Mouse (Mus musculus) spleen, adult 2 months (tissue): ENCODE measurements around the gene Rrp8. TPM values are rescaled to one million over a fixed set of nuclear protein-coding genes. Genes with fewer than 3 reads are reported as not detected.
"Not testable (repeated sequence)": the region's sequence is repeated elsewhere in the genome, so short reads cannot be mapped to it uniquely, and the experiment has no call there.

Source experiments
- DNase-seq, 2 experiments: peaks; one replicate each; pipeline versions ENCODE4 v3.0.0 to v3.0.0-alpha.2; 2012 to 2021; ENCODE audit warnings: low spot score in 2 of 2, low read depth in 1 of 2
- H3K27ac ChIP-seq: fragments of 200-500 bp; 2 replicates; pipeline ENCODE4 v1.5.1; 2012; ENCODE audit warnings: low read length, inconsistent platforms; ENCODE audit not compliant: insufficient read depth
- H3K27me3 ChIP-seq: fragments of 200-500 bp; 2 replicates; pipeline ENCODE4 v1.6.1; 2012; ENCODE audit warnings: mild to moderate bottlenecking, moderate library complexity, low read length, inconsistent platforms; ENCODE audit not compliant: control insufficient read depth, insufficient read depth
- H3K36me3 ChIP-seq: fragments of 200-500 bp; 2 replicates; pipeline ENCODE4 v1.6.1; 2012; ENCODE audit warnings: mild to moderate bottlenecking, low read length, inconsistent platforms; ENCODE audit not compliant: control insufficient read depth, insufficient read depth
- H3K4me1 ChIP-seq: fragments of 200-500 bp; 2 replicates; pipeline ENCODE4 v1.6.1; 2011; ENCODE audit warnings: inconsistent platforms; ENCODE audit not compliant: control insufficient read depth, insufficient read depth, insufficient read length
- H3K4me3 ChIP-seq: fragments of 200-500 bp; 2 replicates; pipeline ENCODE4 v1.5.1; 2011; ENCODE audit warnings: mild to moderate bottlenecking, inconsistent platforms; ENCODE audit not compliant: insufficient read depth, insufficient read length; ENCODE audit errors: extremely low read depth
- CTCF ChIP-seq: fragments of 200-500 bp; IDR thresholded peaks from 2 replicates; pipeline ENCODE4 v1.5.1; 2011; ENCODE audit warnings: mild to moderate bottlenecking, inconsistent platforms; ENCODE audit not compliant: insufficient read depth, insufficient read length, insufficient replicate concordance; ENCODE audit errors: extremely low read depth
- POLR2A ChIP-seq: fragments of 200-500 bp; IDR thresholded peaks from 2 replicates; pipeline ENCODE4 v1.6.1; 2011; ENCODE audit warnings: low read depth, low read length, inconsistent platforms
- WGBS: fragments of 180-500 bp; shearing (Covaris S2); methylation state at CpG from one replicate; pipeline ENCODE4 v1.1.7; 2018; 5-methylcytosine and 5-hydroxymethylcytosine counted together
- polyA plus RNA-seq: library from polyadenylated mRNA; depleted of rRNA; stranded (reverse); fragments of >200 nt; gene quantifications from 2 replicates; pipeline ENCODE4 v1.2.3, GENCODE M21; 2012

Gene Rrp8
- polyA plus RNA-seq, 1 experiment = 6.1 TPM

DNA sequence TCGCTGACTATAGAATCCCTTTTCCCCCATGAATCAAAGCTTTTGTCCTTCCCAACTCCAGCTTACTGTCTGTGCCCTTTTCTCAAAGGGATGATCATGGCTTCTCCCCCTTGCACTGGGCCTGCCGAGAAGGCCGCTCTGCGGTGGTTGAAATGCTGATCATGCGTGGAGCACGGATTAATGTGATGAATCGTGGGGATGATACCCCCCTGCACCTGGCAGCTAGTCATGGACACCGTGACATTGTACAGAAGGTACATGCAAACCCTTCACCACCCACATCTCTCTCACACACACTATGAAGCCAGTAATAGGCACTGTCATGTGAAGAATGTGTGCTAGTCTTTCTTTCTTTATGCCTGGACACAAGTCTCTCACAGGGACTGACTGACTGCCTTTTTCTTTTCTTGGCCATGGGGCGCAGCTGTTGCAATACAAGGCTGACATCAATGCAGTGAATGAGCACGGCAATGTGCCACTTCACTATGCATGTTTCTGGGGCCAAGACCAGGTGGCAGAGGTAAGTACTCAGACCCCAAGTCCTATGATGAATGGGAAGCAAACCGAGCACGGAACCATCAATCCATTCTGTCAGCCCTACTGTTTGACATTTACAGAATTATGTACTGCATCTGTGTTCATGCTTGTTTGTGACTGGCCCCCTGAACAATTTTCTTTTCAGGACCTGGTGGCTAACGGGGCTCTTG is 3.1 kb upstream of the Rrp8 start:
- H3K4me1 ChIP-seq = peaks cover 2% of the 10 kb centered on the region
- no peak for TF ChIP-seq CTCF
- no peak for TF ChIP-seq POLR2A
- H3K27me3 ChIP-seq = no peaks in the 10 kb centered on the region
- H3K4me3 ChIP-seq = no peak overlapping the region
- 95% methylated on average over 13 of the region's 13 CpGs for WGBS
- H3K27ac ChIP-seq = no peak overlapping the region
- peaks cover 11% of the 10 kb centered on the region for H3K36me3 ChIP-seq
- no peak for DNase-seq

GRCm38 (mm10) chr7:105738948-105739347 is 1.8 kb upstream of the Rrp8 start:
- no peaks in the 10 kb centered on the region for H3K27me3 ChIP-seq
- peaks cover 12% of the 10 kb centered on the region for H3K36me3 ChIP-seq
- H3K27ac ChIP-seq = peak overlapping the region; percentile 66
- TF ChIP-seq CTCF (no peak), POLR2A (no peak)
- H3K4me1 ChIP-seq = peaks cover 2% of the 10 kb centered on the region
- no peak for DNase-seq
- 40% methylated on average over 3 of the region's 3 CpGs for WGBS
- H3K4me3 ChIP-seq = peak overlapping the region; percentile 21; the same call in 1 of the 2 replicates

- no peaks in the 10 kb centered on the region for H3K27me3 ChIP-seq
- peaks cover 19% of the 10 kb centered on the region for H3K36me3 ChIP-seq
- 58% methylated on average over 2 of the region's 2 CpGs for WGBS
- no peak overlapping the region for H3K27ac ChIP-seq
- peaks cover 2% of the 10 kb centered on the region for H3K4me1 ChIP-seq
- TF ChIP-seq POLR2A (no peak), CTCF (no peak)
- no peak overlapping the region for H3K4me3 ChIP-seq
- no peak for DNase-seq
Measured at GRCm38 (mm10) chr7:105738286-105738685, 1.1 kb upstream of the Rrp8 start.

DNA sequence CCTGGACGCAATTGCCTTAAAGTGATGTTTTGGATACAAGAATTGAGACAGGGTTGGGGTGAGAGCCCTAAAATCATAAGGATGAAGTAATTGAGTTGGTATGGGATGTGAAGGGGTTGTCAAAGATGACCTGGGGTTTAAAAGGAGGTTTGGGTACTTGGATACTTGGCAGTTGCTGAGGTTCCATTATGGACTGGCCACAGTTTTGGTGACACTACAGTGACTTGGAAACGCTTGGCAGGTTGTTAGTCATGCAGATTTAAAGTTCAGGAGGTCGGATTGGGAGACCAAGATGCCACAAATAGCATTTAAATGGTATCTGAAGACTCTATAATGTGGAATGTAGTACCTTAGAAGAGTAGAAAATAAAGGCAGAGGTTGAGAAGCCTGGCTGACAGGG is 463 bp upstream of the Rrp8 start:
- Histone ChIP-seq H3K27ac (no peak overlapping the region), H3K36me3 (peaks cover 22% of the 10 kb centered on the region), H3K4me1 (peaks cover 2% of the 10 kb centered on the region), H3K4me3 (peak overlapping the region; percentile 69; the same call in 1 of the 2 replicates), H3K27me3 (no peaks in the 10 kb centered on the region)
- TF ChIP-seq CTCF (no peak), POLR2A (no peak)
- WGBS = 44% methylated on average over 3 of the region's 3 CpGs
- DNase-seq = no peak

DNA sequence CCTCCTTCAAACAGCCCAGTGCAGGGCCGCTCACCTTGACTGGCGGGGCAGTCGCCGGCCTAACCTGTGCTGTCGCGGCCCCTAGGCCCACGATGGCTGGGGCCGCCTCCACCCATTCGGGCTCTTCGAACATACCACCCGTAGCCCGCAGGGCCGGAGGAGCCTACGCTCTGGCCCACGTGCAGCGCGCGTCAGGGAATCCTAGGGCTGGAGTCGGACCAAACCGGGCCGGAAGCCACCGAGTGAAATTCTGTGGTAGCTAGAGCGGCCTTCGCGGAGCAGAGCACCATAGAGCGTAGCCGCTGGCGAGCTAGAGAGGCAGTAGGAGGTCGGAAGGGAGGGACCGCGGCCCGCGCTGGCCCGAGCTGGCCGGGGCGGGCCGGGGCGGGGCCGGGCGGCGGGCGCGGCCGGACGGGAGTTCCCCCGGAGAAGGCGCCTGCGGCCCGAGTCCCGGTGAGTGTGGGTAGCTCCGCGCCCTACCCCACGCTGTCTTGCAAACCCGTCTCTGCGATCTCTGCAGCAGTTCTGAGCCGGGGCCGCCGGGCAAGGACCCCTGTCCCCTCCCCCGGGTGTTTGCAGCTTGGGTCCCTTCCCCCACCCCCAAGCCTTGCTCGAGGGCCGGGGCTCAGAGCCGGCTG is 802 bp downstream of the Rrp8 start, which contains the start of gene Ilk:
TSS of gene Ilk (plus strand) at position 329 of the 638 bp plus-strand sequence.
- H3K36me3 ChIP-seq = peaks cover 23% of the 10 kb centered on the region
- WGBS = under 1% methylated on average over 62 of the region's 62 CpGs

DNA sequence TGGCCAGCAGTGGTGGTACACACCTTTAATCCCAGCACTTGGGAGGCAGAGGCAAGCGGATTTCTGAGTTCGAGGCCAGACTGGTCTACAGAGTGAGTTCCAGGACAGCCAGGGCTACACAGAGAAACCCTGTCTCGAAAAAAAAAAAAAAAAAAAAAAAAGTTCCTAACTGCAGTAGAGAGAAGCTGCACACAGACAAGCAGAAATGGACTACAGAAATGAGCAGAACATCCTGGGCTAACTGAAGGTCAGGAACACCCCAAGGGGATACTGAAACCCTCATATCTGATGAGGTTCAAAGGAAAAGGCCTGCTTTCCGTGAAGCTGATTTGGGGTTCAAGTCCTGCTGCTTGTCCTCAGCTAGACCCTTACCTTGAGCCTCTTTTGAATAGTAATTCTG is 1.7 kb downstream of the Rrp8 start:
- Histone ChIP-seq H3K4me3 (peak overlapping the region; percentile 40; the same call in 1 of the 2 replicates), H3K36me3 (peaks cover 20% of the 10 kb centered on the region)
- DNase-seq, H3K27me3 ChIP-seq, H3K27ac ChIP-seq, H3K4me1 ChIP-seq: not testable (repeated sequence)
- WGBS = 39% methylated on average over 4 of the region's 4 CpGs

More for the DNA sequence above, 802 bp downstream of the Rrp8 start, which contains the start of gene Ilk:
- peak within 1 kb of the TSS; percentile 72 for H3K4me3 ChIP-seq
- no peaks in the 10 kb centered on the region for H3K27me3 ChIP-seq
- TF ChIP-seq POLR2A (no peak; the same call in 1 of the 2 replicates), CTCF (no peak)
- peaks cover 2% of the 10 kb centered on the region for H3K4me1 ChIP-seq
- DNase-seq = peak; percentile 77 to 89
- peak within 1 kb of the TSS; percentile 87 for H3K27ac ChIP-seq

DNA sequence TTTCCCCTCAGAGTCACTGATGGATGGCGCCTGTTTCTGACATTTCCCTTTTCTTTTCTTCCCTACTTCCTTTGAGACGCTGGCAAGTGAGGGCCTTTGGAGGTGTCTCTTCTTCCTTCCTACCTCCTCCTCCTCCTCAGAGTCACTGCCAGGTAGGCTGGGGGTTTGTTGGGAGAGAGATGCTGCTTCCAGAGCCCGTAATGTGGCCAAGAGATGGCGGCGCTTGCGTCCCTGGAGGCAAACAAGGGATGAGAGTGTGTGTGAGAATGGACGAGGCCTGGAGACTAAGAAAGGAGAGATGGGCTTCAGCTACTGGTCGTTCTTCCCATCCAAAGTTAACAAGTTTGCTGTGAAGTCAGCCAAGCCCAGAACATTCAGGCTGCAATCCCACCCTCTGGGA is 2.4 kb downstream of the Rrp8 start:
- Histone ChIP-seq H3K27me3 (no peaks in the 10 kb centered on the region), H3K36me3 (peaks cover 20% of the 10 kb centered on the region), H3K4me1 (peaks cover 2% of the 10 kb centered on the region), H3K4me3 (no peak overlapping the region), H3K27ac (no peak overlapping the region)
- TF ChIP-seq POLR2A (no peak), CTCF (no peak)
- DNase-seq = no peak
- WGBS = 89% methylated on average over 8 of the region's 8 CpGs
